Mouse (Mus musculus) cortical plate, adult 2 months (tissue): ENCODE measurements around the gene Adam23.

Source experiments
- CTCF ChIP-seq: fragments of 200-500 bp; IDR thresholded peaks from 2 replicates; pipeline ENCODE4 v1.5.1; 2011; ENCODE audit warnings: mild to moderate bottlenecking, control low read depth, low read length; ENCODE audit not compliant: insufficient read depth; ENCODE audit errors: extremely low read depth
- POLR2A ChIP-seq: fragments of 200-500 bp; IDR thresholded peaks from 2 replicates; pipeline ENCODE4 v1.6.1; 2011; ENCODE audit warnings: mild to moderate bottlenecking, low read length, control low read depth; ENCODE audit not compliant: insufficient read depth; ENCODE audit errors: extremely low read depth

DNA sequence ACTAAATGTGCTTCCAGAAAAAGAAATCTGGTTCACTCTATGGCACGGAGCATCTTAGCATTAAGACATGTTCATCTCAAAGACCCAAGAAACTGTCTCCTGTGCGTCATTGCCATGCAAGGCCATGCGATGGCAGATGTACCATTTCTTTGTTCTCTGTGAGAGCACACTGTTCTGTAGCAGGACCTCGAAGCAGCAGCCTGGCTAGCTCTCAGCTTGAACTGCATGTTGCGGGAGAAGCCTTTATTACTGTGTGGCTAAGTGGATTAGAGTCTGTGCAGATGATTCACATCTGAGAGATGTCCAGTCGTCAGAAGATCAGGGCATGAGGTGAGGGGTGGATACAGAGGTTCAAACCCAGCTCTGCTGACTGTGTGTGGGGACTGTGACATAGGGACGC lies 141.2 kb downstream of the Adam23 start:
- no peak for TF ChIP-seq CTCF
- TF ChIP-seq POLR2A, result no peak
